Mouse (Mus musculus) adrenal gland, postnatal 10 days (tissue): Measurements from ENCODE around the gene Gm12253. TPM values are rescaled to one million over a fixed set of nuclear protein-coding genes. Genes with fewer than 3 reads are reported as not detected.

Experiments used
- DNase-seq: peaks from one replicate; pipeline ENCODE4 v3.0.0; 2021; ENCODE audit warnings: mixed read lengths
- long read RNA-seq, 2 experiments: library from polyadenylated mRNA; stranded (forward); transcript quantifications; one replicate each; pipeline ENCODE4 v2.0.0; 2021
- total RNA-seq, 2 experiments: library from RNA; stranded (reverse); gene quantifications; 2 replicates each; pipeline ENCODE4 v1.2.3; 2021

Gm12253 gene
- total RNA-seq: not detected
- long read RNA-seq, experiment 1: 0 reads
- long read RNA-seq, experiment 2: 0 reads

GRCm38 (mm10) chr11:58432259-58432658 is at the start of gene Gm12253:
Gene Gm12253, plus strand, starts transcription at chr11:58432559.
- DNase-seq: no peak

GRCm38 (mm10) chr11:58399985-58400645 is 32.2 kb upstream of the Gm12253 start:
- DNase-seq: no peak

DNA sequence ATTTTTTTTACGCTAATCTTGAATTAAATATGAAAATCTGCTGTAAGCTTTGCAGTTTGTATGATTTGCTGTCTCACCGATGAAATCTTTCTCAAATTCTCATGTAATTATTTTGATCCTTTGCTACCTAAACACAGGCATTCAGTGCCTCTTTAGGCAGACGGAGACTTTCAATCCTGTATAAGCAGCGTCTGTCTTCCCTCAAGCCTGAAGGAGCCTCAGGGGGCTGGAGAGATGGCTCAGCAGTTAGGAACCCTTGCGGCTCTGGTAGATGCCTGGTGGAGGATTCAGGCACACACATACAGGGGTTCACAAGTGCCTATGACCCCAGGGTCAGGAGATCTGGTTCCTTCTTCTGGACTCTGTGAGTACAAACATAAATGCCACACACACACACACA is 31.7 kb upstream of the Gm12253 start:
- DNase-seq: no peak

DNA sequence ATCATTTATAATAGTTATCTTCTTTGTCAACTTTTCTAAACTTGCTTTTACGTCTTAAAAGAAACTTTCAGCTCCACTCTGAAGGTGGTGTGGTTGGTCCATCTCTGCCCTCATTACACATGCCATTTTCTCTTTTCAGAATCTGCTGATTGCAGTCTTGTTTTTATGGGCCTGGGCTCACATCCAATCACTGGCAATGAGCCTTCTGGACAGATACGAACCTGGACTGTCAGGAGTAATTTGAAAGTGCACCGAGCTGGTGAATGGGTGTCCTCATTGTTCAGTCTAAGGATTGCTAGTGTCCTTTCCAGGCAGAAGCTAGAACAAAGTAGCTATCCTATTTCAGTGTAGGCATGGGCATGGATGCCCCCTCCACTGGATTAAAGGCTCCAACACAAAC is 24.3 kb upstream of the Gm12253 start:
- DNase-seq: peak; percentile 6

DNA sequence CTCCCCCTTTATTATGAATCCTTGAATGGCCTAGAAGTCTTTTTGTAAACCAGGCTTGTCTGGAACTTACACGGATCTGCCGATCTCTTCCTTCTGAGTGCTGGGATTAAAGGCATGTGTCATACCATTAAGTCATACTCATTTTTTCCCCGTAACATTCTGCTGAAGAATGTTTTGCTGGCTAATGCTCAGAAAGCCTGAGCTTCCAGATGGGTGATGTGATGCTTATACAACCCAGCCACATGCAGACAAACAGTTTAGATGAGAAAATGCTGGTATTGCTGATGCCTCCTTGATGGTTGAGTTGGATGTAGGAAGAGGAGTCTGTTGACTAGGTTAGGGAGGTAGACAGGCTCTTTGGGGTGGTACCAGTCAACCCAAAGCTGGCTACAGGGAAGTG is 14.0 kb upstream of the Gm12253 start:
- no peak for DNase-seq

- DNase-seq: no peak
Observed at GRCm38 (mm10) chr11:58420815-58421214, 11.5 kb upstream of the Gm12253 start, which contains the start of gene 1810065E05Rik. Gene 1810065E05Rik, plus strand, starts transcription at chr11:58421111.

DNA sequence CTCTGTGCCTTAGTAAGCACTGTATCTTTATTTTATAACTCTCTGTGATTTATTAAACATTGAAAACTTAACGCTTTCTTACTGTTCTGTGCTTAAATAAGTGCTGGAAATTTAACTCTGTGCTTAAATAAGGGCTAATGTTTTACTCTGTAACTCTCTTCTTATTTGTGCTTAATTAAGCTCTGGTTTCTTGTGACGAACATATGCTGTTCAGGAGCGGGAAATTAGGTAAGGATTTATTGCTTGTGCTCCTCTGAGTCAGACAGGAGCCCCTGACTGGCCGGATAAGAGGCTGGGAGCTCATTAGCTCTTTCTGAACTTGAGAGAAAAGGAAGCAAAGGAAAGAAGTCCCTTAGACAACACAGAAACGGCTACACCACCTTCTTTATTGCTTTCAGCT is 5.5 kb downstream of the Gm12253 start:
- DNase-seq: no peak

- DNase-seq: no peak
Observed at GRCm38 (mm10) chr11:58452759-58453158, 20.4 kb downstream of the Gm12253 start, which contains the start of gene Lypd9. Gene Lypd9, minus strand, starts transcription at chr11:58452923.

DNA sequence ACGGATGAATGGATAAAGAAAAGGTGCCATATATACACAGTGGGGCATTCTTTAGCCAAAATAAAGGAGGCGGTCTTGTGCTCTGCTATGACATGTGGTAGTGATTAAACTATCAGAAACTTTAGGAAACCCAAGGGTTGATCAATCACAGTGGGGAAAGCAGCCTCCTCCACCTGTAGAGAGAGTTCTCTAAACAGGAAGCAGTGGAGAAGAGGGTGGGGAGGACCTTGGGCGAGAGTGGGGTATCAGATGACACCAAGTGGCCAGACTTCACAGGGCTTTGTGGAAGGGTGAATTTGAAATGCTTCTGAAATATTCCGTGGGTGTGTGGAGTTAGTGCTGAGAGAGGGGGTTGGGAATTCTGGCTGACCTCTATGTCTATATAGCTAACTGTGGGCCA is 21.2 kb downstream of the Gm12253 start:
- DNase-seq: no peak

GRCm38 (mm10) chr11:58462170-58462569 is 29.8 kb downstream of the Gm12253 start, which contains the start of gene Olfr30:
Gene Olfr30, minus strand, starts transcription at chr11:58462270.
- no peak for DNase-seq

Other genes starting within 250 kb of the Gm12253 start
- 1 to 10 TPM; 7.7 to 8.4 TPM for gene Igtp, start 233.0 kb upstream of the Gm12253 start, total RNA-seq
- 1 to 10 TPM; 8.8 to 9.8 TPM for gene Irgm2, start 232.9 kb upstream of the Gm12253 start, total RNA-seq
- gene 4930438A08Rik, start 157.8 kb upstream of the Gm12253 start, total RNA-seq: under 1 TPM; 0.21 to 0.36 TPM
- 10 to 100 TPM in 1 of 2 experiments, 1 to 10 TPM in 1; 6.9 to 13.1 TPM for gene Zfp692, start 125.5 kb upstream of the Gm12253 start, total RNA-seq
- gene Zfp672, start 102.2 kb upstream of the Gm12253 start, total RNA-seq: 10 to 100 TPM; 50.9 to 60.2 TPM
- 10 to 100 TPM; 36.6 to 46.1 TPM for gene Sh3bp5l, start 101.8 kb upstream of the Gm12253 start, total RNA-seq
- not detected for gene Lypd8, start 53.5 kb upstream of the Gm12253 start, total RNA-seq
- gene 1810065E05Rik, start 11.4 kb upstream of the Gm12253 start, total RNA-seq: not detected
- gene Lypd9, start 20.4 kb downstream of the Gm12253 start, total RNA-seq: not detected
- not detected for gene Olfr30, start 29.7 kb downstream of the Gm12253 start, total RNA-seq
- not detected for gene Olfr332, start 60.0 kb downstream of the Gm12253 start, total RNA-seq
- gene Olfr331, start 70.0 kb downstream of the Gm12253 start, total RNA-seq: not detected
- not detected for gene Olfr330, start 102.3 kb downstream of the Gm12253 start, total RNA-seq
- not detected for gene Olfr329-ps, start 113.9 kb downstream of the Gm12253 start, total RNA-seq
- gene Olfr328, start 123.1 kb downstream of the Gm12253 start, total RNA-seq: not detected
- not detected for gene Olfr224, start 138.0 kb downstream of the Gm12253 start, total RNA-seq
- not detected for gene Olfr325, start 145.2 kb downstream of the Gm12253 start, total RNA-seq
- gene Olfr324, start 162.6 kb downstream of the Gm12253 start, total RNA-seq: not detected
- gene 2210407C18Rik, start 183.5 kb downstream of the Gm12253 start, total RNA-seq: not detected
- gene Olfr323, start 197.9 kb downstream of the Gm12253 start, total RNA-seq: not detected
- under 1 TPM; 0.36 to 1.00 TPM for gene Trim58, start 207.9 kb downstream of the Gm12253 start, total RNA-seq
- not detected for gene Olfr322, start 226.2 kb downstream of the Gm12253 start, total RNA-seq
- gene Olfr320, start 248.5 kb downstream of the Gm12253 start, total RNA-seq: not detected